Mouse (Mus musculus) neural tube, embryonic 11.5 days (tissue): ENCODE data around the gene Fadd. TPM values are rescaled to one million over a fixed set of nuclear protein-coding genes. Genes with fewer than 3 reads are reported as not detected.

ENCODE experiments used
- ATAC-seq: fragments of 200-750 bp; cut with Nextera tagmentation; 2 replicates; pipeline ENCODE4 v1.8.0; 2017; ENCODE audit warnings: moderate number of reproducible peaks, mild to moderate bottlenecking, moderate TSS enrichment, moderate library complexity; ENCODE audit not compliant: insufficient read depth, low FRiP score, low TSS enrichment
- DNase-seq: peaks from one replicate; pipeline ENCODE4 v3.0.0-alpha.2; 2015; ENCODE audit warnings: low spot score
- H3K27ac ChIP-seq: fragments of 300-500 bp; sonication (generic); 2 replicates; pipeline ENCODE4 v1.5.1; 2014; ENCODE audit warnings: low read depth, mild to moderate bottlenecking, low read length
- H3K27me3 ChIP-seq: fragments of 300-500 bp; sonication (generic); 2 replicates; pipeline ENCODE4 v1.6.1; 2014; ENCODE audit warnings: mild to moderate bottlenecking, low read length, mixed read lengths; ENCODE audit not compliant: control insufficient read depth, insufficient read depth
- H3K36me3 ChIP-seq: fragments of 300-500 bp; sonication (generic); 2 replicates; pipeline ENCODE4 v1.6.1; 2014; ENCODE audit warnings: mild to moderate bottlenecking, low read length, moderate library complexity, mixed read lengths; ENCODE audit not compliant: control insufficient read depth, insufficient read depth
- H3K4me1 ChIP-seq: fragments of 300-500 bp; sonication (generic); 2 replicates; pipeline ENCODE4 v1.6.1; 2014; ENCODE audit warnings: low read length, mixed read lengths; ENCODE audit not compliant: control insufficient read depth, insufficient read depth
- H3K4me2 ChIP-seq: fragments of 300-500 bp; sonication (generic); 2 replicates; pipeline ENCODE4 v1.6.1; 2014; ENCODE audit warnings: low read depth, mild to moderate bottlenecking, moderate library complexity
- H3K4me3 ChIP-seq: fragments of 300-500 bp; sonication (generic); 2 replicates; pipeline ENCODE4 v1.5.1; 2014; ENCODE audit warnings: low read depth, low read length
- H3K9ac ChIP-seq: fragments of 300-500 bp; sonication (generic); 2 replicates; pipeline ENCODE4 v1.6.1; 2014; ENCODE audit warnings: mild to moderate bottlenecking, low read length
- H3K9me3 ChIP-seq: fragments of 300-500 bp; sonication (generic); 2 replicates; pipeline ENCODE4 v1.6.1; 2016; ENCODE audit warnings: low read length; ENCODE audit not compliant: control insufficient read depth
- WGBS: fragments of 180-500 bp; shearing (Covaris S2); extraction: QIAGEN DNeasy Blood & Tissue Kit; methylation state at CpG from one replicate; pipeline ENCODE4 v1.1.7; 2014; 5-methylcytosine and 5-hydroxymethylcytosine counted together
- polyA plus RNA-seq: library from polyadenylated mRNA; unstranded; fragments of >200 nt; fragmentation: Nextera tagmentation; extraction: Ambion mirVana; gene quantifications from 2 replicates; pipeline ENCODE4 v1.2.1, GENCODE M21; 2014

The Fadd gene
- polyA plus RNA-seq: 8.9 and 9.4 TPM in 2 replicates

DNA sequence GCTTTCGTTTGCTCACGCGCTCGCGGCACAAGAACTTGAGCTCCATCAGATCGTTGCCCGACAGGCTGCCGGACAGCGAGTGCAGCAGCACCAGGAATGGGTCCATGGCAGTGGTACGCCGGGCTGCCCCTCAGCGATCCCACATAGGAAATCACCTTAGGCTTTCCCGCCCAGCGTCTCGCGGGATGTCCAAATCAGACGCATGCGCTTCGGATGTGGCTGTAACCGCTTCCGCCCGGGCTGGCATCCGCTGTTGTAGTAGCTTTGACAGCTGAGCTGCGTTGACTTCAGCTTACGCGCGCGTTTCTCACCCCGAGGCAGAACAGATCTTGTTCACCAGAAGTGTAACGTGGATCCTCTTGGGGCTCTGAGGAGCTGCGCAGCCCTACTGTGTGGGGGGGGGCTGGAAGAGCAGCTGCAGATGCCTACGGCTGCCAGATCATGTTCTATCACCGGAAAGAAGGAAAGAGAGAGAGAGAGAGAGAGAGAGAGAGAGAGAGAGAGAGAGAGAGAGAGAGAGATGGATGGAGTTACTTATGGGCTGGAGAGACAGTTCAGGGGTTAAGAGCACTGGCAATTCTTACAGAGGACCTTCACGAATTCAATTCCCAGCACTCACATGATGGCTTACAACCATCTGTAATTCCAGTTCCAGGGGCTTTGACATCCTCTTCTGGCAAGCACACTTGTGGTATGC is at the start of gene Fadd:
Gene Fadd (minus strand): TSS at position 180 of the 697 bp plus-strand sequence.
- Histone ChIP-seq H3K4me1 (peaks cover 8% of the 10 kb centered on the region; the same call in 1 of the 2 replicates), H3K27me3 (no peaks in the 10 kb centered on the region), H3K4me2 (peak within 1 kb of the TSS; percentile 80), H3K4me3 (peak within 1 kb of the TSS; percentile 77), H3K27ac (peak within 1 kb of the TSS; percentile 70; the same call in 1 of the 2 replicates), H3K9ac (peak within 1 kb of the TSS; percentile 76), H3K9me3 (no peaks in the 10 kb centered on the region), H3K36me3 (peaks cover 4% of the 10 kb centered on the region)
- 4% methylated on average over 34 of the region's 34 CpGs for WGBS
- DNase-seq (peak; percentile 96), ATAC-seq (peak; percentile 75)

GRCm38 (mm10) chr7:144630622-144631021 is 48.4 kb upstream of the Fadd start:
- H3K36me3 ChIP-seq: no peaks in the 10 kb centered on the region
- no peak overlapping the region for H3K9ac ChIP-seq
- H3K4me3 ChIP-seq: no peak overlapping the region
- 96% methylated on average over 3 of the region's 3 CpGs for WGBS
- DNase-seq: no peak
- H3K27ac ChIP-seq: no peak overlapping the region
- H3K27me3 ChIP-seq: no peaks in the 10 kb centered on the region
- H3K4me1 ChIP-seq: peaks cover 18% of the 10 kb centered on the region
- H3K4me2 ChIP-seq: no peak overlapping the region
- no peak for ATAC-seq
- no peaks in the 10 kb centered on the region for H3K9me3 ChIP-seq

- Histone ChIP-seq H3K4me1 (peaks cover 18% of the 10 kb centered on the region), H3K9ac (peak overlapping the region; percentile 20; the same call in 1 of the 2 replicates), H3K27me3 (no peaks in the 10 kb centered on the region), H3K27ac (peak overlapping the region; percentile 54), H3K4me2 (no peak overlapping the region), H3K4me3 (no peak overlapping the region), H3K9me3 (no peaks in the 10 kb centered on the region), H3K36me3 (no peaks in the 10 kb centered on the region)
- ATAC-seq: peak; percentile 83
- peak; percentile 78 for DNase-seq
- 17% methylated on average over 3 of the region's 3 CpGs for WGBS
These were observed 46.2 kb upstream of the Fadd start for GRCm38 (mm10) chr7:144628334-144628915.

- DNase-seq: no peak
- peaks cover 18% of the 10 kb centered on the region for H3K4me1 ChIP-seq
These were observed 45.5 kb upstream of the Fadd start for GRCm38 (mm10) chr7:144627606-144628333.

DNA sequence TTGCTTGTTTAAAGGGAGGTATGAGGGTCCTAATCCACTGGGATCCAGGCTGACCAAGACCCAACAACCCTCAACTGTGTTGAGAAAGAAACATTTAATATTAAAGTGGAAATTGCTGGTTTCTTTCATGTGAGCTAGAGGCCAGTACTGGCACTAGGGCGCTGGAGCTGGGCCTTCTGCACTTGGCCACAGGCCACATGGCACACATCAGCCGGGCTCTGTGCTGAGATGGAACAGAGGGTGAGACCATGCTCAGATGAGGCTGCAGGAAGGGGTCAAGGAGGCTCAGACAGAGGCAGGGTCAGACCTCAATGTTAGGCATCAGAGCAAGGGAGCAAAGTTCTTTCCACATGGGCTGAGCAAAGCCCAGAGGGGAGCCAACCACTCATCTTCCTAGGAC is 43.8 kb upstream of the Fadd start:
- Histone ChIP-seq H3K27ac (no peak overlapping the region), H3K4me1 (peaks cover 18% of the 10 kb centered on the region), H3K4me3 (no peak overlapping the region), H3K27me3 (no peaks in the 10 kb centered on the region), H3K9ac (no peak overlapping the region), H3K9me3 (no peaks in the 10 kb centered on the region), H3K36me3 (no peaks in the 10 kb centered on the region), H3K4me2 (no peak overlapping the region)
- ATAC-seq: no peak
- no peak for DNase-seq
- 87% methylated on average over 2 of the region's 2 CpGs for WGBS

More at GRCm38 (mm10) chr7:144627606-144628333, 45.5 kb upstream of the Fadd start:
- no peaks in the 10 kb centered on the region for H3K27me3 ChIP-seq
- H3K27ac ChIP-seq: peak overlapping the region; percentile 54
- no peak overlapping the region for H3K4me3 ChIP-seq
- no peaks in the 10 kb centered on the region for H3K36me3 ChIP-seq
- peak overlapping the region; percentile 20; the same call in 1 of the 2 replicates for H3K9ac ChIP-seq
- 19% methylated on average over 13 of the region's 13 CpGs for WGBS
- no peak overlapping the region for H3K4me2 ChIP-seq
- H3K9me3 ChIP-seq: no peaks in the 10 kb centered on the region
- ATAC-seq: peak; percentile 43; the same call in 1 of the 2 replicates

- H3K27me3 ChIP-seq: no peaks in the 10 kb centered on the region
- ATAC-seq: no peak
These were observed 38.7 kb upstream of the Fadd start for GRCm38 (mm10) chr7:144620721-144621681.

GRCm38 (mm10) chr7:144620315-144620714 is 38.1 kb upstream of the Fadd start:
- ATAC-seq: no peak
- Histone ChIP-seq H3K36me3 (no peaks in the 10 kb centered on the region), H3K27me3 (no peaks in the 10 kb centered on the region), H3K4me1 (no peaks in the 10 kb centered on the region), H3K4me3 (no peak overlapping the region), H3K4me2 (no peak overlapping the region), H3K27ac (no peak overlapping the region), H3K9me3 (no peaks in the 10 kb centered on the region), H3K9ac (no peak overlapping the region)
- no peak for DNase-seq

More at GRCm38 (mm10) chr7:144620721-144621681, 38.7 kb upstream of the Fadd start:
- Histone ChIP-seq H3K4me1 (no peaks in the 10 kb centered on the region), H3K36me3 (no peaks in the 10 kb centered on the region), H3K9ac (no peak overlapping the region), H3K4me2 (no peak overlapping the region), H3K9me3 (no peaks in the 10 kb centered on the region), H3K27ac (no peak overlapping the region), H3K4me3 (no peak overlapping the region)
- DNase-seq: no peak
- 77% methylated on average over 22 of the region's 22 CpGs for WGBS

DNA sequence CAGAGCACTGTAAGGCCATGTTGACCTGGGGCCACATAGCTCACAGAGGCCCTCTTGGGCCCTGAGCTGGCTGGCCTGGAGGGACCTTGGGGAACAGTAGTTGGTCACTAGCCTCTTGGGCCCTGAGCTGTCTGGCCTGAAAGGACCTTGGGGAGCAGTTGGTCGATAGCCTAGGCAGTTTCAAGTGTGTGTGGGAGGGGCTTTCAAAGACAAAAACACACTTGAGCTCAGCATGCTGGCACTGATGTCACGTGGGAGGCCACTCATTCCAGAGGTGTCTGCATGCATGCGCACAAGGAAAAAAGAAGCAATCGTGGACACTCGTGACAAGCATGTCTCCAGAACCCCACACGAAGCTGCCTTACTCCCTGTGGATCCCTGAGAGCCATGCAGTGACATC is 33.1 kb upstream of the Fadd start:
- no peak overlapping the region for H3K4me2 ChIP-seq
- H3K9ac ChIP-seq: no peak overlapping the region
- no peaks in the 10 kb centered on the region for H3K36me3 ChIP-seq
- no peaks in the 10 kb centered on the region for H3K9me3 ChIP-seq
- H3K4me1 ChIP-seq: no peaks in the 10 kb centered on the region
- ATAC-seq (no peak), DNase-seq (no peak)
- no peak overlapping the region for H3K27ac ChIP-seq
- WGBS: 77% methylated on average over 6 of the region's 6 CpGs
- H3K4me3 ChIP-seq: no peak overlapping the region
- no peaks in the 10 kb centered on the region for H3K27me3 ChIP-seq
